Mouse (Mus musculus): ENCODE measurements at regions not wholly inside any gene's neighbourhood (a gene's known extent, or its start where the extent isn't known, plus 50 kb on each side); places are given as distances from the start of the nearest gene placed in this dataset.
"Not testable (repeated sequence)": the region's sequence is repeated elsewhere in the genome, so short reads cannot be mapped to it uniquely, and the experiment has no call there.

- no peak for DNase-seq
Observed at GRCm38 (mm10) chr17:4024384-4024783, 328.3 kb upstream of the Nox3 start.

GRCm38 (mm10) chr17:4029202-4029601 is 333.1 kb upstream of the Nox3 start:
- peak; percentile 46 for DNase-seq

DNA sequence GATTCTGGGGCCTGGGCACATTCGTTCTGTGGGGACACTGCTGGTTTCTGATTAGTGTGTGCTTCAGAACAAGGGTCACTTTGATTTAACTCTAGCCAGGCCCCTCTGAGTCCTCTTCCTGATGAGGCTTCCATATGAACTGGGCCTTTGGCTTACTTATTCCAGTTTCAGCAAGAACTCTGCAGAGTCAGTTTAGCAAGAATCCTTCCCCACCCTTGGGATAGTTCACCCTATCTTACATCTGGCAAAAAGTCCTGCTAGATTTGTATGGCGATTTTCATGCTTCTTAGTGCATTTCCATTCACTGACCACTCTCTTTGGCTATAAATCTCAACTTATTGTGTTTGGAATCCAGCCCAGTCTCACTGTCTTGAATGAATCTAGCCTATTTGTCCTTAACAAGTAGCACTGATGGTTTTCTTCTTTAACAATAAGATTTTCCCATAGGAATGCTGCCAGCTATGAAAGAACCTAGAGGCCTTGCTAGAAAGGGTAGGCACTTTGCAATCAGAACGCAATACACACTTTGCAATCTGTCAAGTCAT is 338.8 kb upstream of the Nox3 start:
- DNase-seq: no peak

DNA sequence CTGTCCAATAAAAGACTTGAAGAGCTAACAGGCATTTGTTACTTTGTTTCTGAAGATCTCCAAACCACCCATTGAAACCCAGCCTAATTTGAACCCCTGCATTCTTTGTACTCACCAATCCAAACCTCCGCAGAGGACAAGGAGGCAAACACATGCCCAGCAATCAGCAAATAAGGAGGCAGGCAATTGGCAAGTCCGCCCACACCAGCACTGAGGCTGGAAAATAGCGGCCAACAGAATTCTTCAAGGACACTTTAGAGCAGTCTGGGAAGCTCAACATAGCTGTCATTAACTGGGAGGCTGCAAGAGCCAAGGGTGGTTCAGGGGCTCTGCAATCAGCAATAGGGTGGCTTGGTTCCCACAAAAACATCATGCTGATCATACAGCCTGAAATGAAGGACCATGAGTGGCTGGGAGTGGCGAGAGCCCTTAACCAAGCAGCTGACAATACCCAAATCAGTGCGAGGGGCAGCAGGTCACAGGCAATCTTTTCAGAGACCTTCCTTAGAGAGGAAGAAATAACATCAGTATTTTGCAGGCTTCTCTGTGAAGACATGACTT is 344.1 kb upstream of the Nox3 start:
- DNase-seq: peak; percentile 41

DNA sequence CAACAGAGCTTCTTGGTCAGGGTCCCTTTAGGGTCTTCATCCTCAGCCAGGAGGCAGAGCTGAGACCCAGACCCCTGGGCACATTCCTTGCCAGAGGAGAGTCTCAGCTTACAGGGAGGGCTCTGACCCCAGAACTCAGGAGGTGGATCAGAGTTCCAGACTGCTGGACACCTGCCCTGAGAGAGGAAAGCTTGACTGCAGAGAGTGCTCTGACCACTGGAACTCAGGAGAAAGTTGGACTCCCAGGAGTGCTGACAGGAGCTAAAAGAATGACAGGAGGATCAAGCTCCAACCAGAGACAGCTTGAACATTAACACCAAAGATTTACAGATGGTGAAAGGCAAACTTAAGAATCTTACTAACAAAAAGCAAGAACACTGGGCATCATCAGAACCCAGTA is 364.1 kb upstream of the Nox3 start:
- not testable (repeated sequence) for DNase-seq

DNA sequence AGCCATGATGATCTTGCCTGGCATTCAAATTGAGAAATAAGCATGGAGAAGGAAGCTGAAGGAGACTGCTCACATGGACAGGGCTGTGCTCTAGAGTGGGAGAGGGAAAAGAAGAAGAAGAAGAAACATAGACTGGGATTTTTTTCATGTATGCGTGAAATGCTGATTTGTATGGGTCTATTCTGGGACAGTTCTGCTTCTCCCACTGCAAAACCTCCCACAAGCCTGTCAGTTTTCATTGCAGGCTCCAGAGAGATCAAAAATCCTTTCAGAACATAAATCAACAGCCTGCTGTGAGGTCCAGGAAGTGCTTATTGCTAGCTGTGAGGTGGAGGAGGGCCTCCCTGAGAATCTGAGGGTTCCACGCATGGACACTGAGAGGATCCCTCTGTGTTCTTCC is 377.3 kb upstream of the Nox3 start:
- DNase-seq: no peak

DNA sequence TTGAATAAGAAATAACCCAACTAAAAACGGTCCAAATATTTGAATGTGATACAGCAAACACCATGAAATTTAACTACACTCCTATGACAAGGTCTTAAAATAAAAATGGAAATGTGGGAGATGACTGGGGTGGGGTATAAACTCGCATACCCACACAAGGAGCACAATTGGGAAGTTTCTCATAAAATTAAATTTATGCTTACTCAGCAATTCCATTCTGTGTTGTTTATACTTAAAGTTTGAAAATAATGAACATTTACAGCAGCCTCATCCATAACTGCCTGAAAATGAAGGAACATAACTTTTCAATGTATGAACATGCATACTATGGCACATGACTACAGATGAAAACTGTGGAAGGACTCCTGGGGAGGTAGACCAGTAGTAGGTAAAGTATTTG is 384.5 kb upstream of the Nox3 start:
- DNase-seq: no peak

DNA sequence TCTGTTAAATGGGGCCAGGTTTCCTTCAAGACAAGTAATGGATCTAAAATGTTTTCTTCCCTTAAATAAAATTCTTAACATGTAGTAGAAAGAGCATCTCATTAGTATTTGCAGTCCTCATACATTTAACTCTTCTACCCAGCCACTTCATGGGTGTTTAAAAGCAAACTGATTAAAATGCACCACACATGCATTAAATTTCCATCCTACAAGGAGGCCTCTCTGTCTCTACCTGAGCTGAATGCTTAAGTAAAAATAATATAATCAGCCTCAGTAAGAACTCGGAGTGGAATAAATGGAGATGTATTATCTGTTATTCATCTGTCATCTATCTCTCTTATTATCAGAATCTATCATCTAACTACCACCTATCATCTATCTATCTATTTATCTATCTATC is 398.6 kb upstream of the Nox3 start:
- no peak for DNase-seq

DNA sequence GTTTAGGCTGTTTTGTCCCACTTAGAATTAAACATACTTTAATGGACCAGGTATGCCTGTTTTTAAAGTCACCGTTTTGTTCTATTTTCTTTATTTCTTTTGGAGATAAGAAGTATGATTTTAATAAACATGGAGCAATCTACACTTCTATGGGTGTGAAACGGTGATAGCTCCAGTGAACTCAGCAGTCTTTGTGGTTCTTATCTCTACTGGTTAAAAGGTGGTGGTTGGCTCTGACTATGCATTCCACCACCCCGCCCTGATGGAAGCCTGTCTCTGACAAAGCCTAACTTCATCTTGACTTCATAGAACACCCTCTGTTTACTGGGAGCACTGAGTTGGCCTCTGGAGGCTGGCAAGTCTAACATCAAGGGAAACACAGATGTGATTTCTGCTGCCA is 407.3 kb upstream of the Nox3 start:
- no peak for DNase-seq

DNA sequence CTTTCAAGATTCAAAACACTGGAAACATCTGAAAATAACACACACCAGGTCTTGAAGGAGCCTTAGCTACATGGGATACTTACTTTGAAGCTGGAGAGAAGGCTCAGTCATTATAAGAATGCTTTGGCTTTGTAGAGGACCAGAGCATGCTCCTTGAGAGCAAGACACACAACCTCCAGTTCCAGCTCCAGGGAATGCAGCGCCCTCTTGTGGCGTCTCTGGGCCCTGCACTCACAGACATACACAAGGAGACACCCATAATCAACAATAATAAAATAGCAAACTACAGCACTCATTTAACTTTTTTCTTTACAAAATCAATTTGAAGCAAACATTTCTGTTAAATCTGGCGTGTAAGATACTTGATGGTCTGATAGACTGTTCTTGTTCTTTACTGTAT is 413.2 kb upstream of the Nox3 start:
- peak; percentile 19 for DNase-seq

GRCm38 (mm10) chr17:4113021-4113420 is 417.0 kb upstream of the Nox3 start:
- no peak for DNase-seq

DNA sequence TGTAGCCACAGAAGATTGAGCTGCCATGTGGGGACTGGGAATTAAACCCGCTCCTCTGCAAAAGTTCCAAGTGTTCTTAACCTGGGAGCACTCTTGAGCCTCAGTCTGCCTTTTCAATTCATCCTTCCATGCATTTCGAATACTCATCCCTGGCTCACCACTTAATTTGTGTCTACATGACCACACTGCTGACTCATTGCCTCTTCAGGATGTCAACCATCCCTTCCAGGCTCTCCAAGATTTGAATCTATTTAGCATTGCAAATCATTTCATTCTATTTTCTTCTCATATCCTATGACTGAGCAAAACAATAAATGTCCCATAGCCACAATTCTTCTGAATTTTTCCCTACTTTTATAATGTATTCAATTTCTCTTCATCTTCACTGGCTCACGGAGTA is 420.4 kb upstream of the Nox3 start:
- no peak for DNase-seq

- no peak for DNase-seq
Observed at GRCm38 (mm10) chr17:4133678-4134077, 437.6 kb upstream of the Nox3 start.

DNA sequence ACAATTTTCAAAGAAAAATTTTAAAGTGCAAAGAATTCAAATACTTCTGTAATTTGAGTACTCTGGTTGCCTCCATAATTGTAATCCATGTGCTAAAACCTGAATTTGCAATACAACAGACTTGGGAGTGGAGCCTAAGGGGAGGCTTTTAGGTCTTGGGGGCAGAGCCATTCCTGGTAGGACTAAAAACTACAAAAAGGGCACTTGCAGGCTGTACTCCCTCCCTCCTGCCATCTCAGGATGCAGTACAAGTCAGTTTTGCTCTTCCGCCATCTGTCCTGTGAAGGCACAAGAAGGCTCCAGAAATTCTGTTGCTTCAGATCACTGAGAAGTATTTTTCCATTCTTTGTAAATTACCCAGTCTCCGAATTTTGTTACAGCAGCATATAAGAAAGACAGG is 467.4 kb upstream of the Nox3 start:
- no peak for DNase-seq

DNA sequence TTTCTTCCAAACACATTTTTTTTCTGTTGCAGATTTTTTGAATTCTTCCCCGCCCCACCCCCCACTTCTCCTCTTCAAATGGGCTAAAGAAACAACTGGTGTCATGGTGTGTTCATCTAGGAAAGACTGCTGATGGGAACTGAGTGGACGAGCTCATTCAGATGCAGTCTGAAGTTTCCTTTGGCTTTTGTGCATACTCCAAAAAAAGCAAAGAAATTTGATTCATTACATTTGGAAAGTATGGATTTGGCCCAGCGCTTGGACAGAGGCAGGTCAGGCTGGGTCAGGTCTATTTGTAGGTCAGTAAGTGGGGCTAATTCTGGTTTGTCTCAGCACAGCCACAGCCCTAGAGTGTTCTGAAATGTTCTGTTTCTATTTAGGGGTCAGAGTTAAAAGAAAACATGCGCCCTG is 477.9 kb upstream of the Nox3 start:
- DNase-seq: no peak

GRCm38 (mm10) chr17:4175006-4175405 is 478.9 kb upstream of the Nox3 start:
- no peak for DNase-seq

- DNase-seq: peak; percentile 24
Observed at GRCm38 (mm10) chr17:4176524-4176923, 480.5 kb upstream of the Nox3 start.

DNA sequence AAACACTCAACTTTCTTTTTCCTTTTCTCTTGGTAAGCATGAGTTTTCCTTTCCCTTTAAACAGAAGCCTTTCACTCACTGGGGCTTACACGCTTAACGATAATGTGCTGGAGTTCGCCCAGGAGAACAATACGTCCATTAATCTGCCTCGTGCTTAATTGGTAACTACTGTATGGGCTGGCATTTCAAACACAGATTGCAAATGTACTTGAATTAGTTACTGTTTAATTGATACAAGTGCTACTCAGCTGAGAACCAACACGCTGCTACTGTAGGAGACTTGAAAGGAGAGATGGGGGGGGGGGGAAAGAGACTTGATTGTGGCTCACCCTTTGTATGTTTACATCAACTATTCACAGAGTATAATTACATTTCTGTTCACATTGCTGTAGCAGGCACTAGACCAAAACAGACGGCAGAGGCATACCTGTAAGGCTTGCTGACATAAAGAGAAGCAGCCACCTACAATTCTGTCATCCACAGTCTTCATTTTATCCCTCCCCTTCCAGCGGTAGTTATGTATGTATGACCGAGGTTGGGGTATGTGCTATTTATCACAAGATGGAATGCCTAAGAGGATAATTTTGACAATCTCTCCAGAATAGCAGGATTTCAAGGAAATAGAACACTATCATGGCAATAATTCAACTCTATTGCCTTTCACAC is 481.6 kb upstream of the Nox3 start:
- peak; percentile 88 for DNase-seq

DNA sequence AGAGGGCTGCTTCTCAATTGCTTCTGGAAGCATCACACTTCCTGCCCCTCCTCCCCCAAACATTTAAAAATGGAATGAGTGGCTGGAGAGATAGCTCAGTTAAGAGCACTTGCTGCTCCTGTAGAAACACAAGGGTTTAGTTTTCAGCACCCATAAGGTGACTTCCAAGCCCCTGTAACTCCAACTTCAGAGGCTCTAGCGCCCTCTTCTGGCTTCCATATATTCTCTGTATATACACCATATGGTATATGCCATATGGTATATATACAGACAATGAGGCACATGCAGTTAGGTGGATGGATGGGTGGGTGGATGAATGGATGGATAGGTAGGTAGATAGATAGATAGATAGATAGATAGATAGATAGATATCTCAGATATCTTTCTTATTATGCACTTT is 483.2 kb upstream of the Nox3 start:
- no peak for DNase-seq

DNA sequence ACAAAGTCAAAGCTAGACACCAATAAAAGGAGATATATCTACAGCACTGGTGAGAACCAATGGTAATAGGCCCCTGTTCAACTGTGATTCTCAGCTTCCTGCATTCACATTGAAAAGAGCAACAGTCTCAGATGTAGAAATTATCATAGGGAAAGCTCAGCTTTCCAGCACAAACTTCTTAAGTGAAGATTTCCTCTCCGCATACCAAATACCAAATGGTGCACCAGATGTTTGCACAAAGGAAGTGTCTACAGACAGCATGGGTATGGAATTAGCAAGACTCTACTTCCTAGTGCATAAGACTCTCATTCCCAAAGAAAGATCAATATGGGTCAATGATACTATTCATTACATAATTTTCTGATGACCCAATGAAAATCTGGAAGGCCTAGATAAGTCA is 486.0 kb upstream of the Nox3 start:
- no peak for DNase-seq

GRCm38 (mm10) chr17:4186802-4187201 is 490.7 kb upstream of the Nox3 start:
- DNase-seq: no peak

GRCm38 (mm10) chr17:4187606-4188005 is 491.5 kb upstream of the Nox3 start:
- DNase-seq: no peak

- no peak for DNase-seq
Observed at GRCm38 (mm10) chr17:4196793-4197448, 500.9 kb upstream of the Nox3 start.

GRCm38 (mm10) chr17:4198001-4198400 is 501.9 kb upstream of the Nox3 start:
- DNase-seq: no peak
